Mouse (Mus musculus) G1E (cell line): ENCODE data around the gene Rnf26.

Source experiments
- CTCF ChIP-seq: IDR thresholded peaks from 2 replicates; pipeline ENCODE4 v1.5.1; 2012; ENCODE audit warnings: low read depth, low read length, inconsistent platforms, mixed read lengths
- GATA1 ChIP-seq: IDR thresholded peaks from 2 replicates; pipeline ENCODE4 v1.6.1; 2012; ENCODE audit warnings: borderline replicate concordance, low read length, inconsistent platforms, mixed read lengths
- TAL1 ChIP-seq: conservative IDR thresholded peaks from 2 replicates; pipeline ENCODE4 v1.6.1; 2012; ENCODE audit warnings: low read depth, low read length, inconsistent platforms, mixed read lengths

GRCm38 (mm10) chr9:44113105-44113789 is at the start of gene Rnf26, which contains the start of gene Gm49380:
- TF ChIP-seq CTCF (no peak), TAL1 (no peak), GATA1 (no peak)
